Mouse (Mus musculus): ENCODE measurements at regions not wholly inside any gene's neighbourhood (a gene's known extent, or its start where the extent isn't known, plus 50 kb on each side); places are given as distances from the start of the nearest gene placed in this dataset.

- no peak overlapping the region for H3K4me2 ChIP-seq (ENCODE audit: low read length)
- H3K9ac ChIP-seq (ENCODE audit: low read length): no peak overlapping the region
- H3K27me3 ChIP-seq (replicated peaks; ENCODE audit: control insufficient read depth, insufficient read depth, low read length): no peaks in the 10 kb centered on the region
- no peak overlapping the region for H3K4me3 ChIP-seq (ENCODE audit: low read depth, low read length)
- no peak for ATAC-seq
- no peak overlapping the region for H3K27ac ChIP-seq (ENCODE audit: low read depth, low read length)
- no peak for DNase-seq (ENCODE audit: low spot score)
- H3K9me3 ChIP-seq (replicated peaks; ENCODE audit: control insufficient read depth, low read length): no peaks in the 10 kb centered on the region
- no peaks in the 10 kb centered on the region for H3K36me3 ChIP-seq (ENCODE audit: control insufficient read depth, insufficient read depth, low read length)
- 90% methylated on average over 6 of the region's 6 CpGs for WGBS
- H3K4me1 ChIP-seq (ENCODE audit: control insufficient read depth, insufficient read depth, low read length): no peaks in the 10 kb centered on the region
These were observed 161.1 kb downstream of the Xpnpep1 start for GRCm38 (mm10) chr19:52878812-52879502.

- whole genome bisulfite sequencing: 97% methylated on average over 1 of the region's 1 CpGs
- H3K36me3 ChIP-seq (ENCODE audit: control insufficient read depth, insufficient read depth, low read length): no peaks in the 10 kb centered on the region
- H3K27ac ChIP-seq (ENCODE audit: low read depth, low read length): no peak overlapping the region
- H3K9me3 ChIP-seq (replicated peaks; ENCODE audit: control insufficient read depth, low read length): no peaks in the 10 kb centered on the region
- DNase-seq (ENCODE audit: low spot score) (no peak), ATAC-seq (no peak)
- H3K4me3 ChIP-seq (ENCODE audit: low read depth, low read length): no peak overlapping the region
- H3K27me3 ChIP-seq (replicated peaks; ENCODE audit: control insufficient read depth, insufficient read depth, low read length): no peaks in the 10 kb centered on the region
- no peaks in the 10 kb centered on the region for H3K4me1 ChIP-seq (ENCODE audit: control insufficient read depth, insufficient read depth, low read length)
- no peak overlapping the region for H3K9ac ChIP-seq (ENCODE audit: low read length)
- no peak overlapping the region for H3K4me2 ChIP-seq (ENCODE audit: low read length)
These were observed 173.4 kb downstream of the Xpnpep1 start for GRCm38 (mm10) chr19:52866635-52867034.

GRCm38 (mm10) chr19:52861576-52861975, 178.4 kb downstream of the Xpnpep1 start:
- no peak for ATAC-seq

GRCm38 (mm10) chr19:52854068-52854682, 185.8 kb downstream of the Xpnpep1 start:
- Histone ChIP-seq H3K4me1 (ENCODE audit: control insufficient read depth, insufficient read depth, low read length) (no peaks in the 10 kb centered on the region), H3K4me2 (ENCODE audit: low read length) (no peak overlapping the region), H3K9me3 (replicated peaks; ENCODE audit: control insufficient read depth, low read length) (no peaks in the 10 kb centered on the region), H3K4me3 (ENCODE audit: low read depth, low read length) (no peak overlapping the region), H3K27ac (ENCODE audit: low read depth, low read length) (no peak overlapping the region), H3K27me3 (replicated peaks; ENCODE audit: control insufficient read depth, insufficient read depth, low read length) (no peaks in the 10 kb centered on the region), H3K36me3 (ENCODE audit: control insufficient read depth, insufficient read depth, low read length) (no peaks in the 10 kb centered on the region), H3K9ac (ENCODE audit: low read length) (no peak overlapping the region)
- ATAC-seq: no peak
- no peak for DNase-seq (ENCODE audit: low spot score)
- WGBS: 89% methylated on average over 7 of the region's 7 CpGs

More at GRCm38 (mm10) chr19:52861576-52861975, 178.4 kb downstream of the Xpnpep1 start:
- no peak overlapping the region for H3K4me2 ChIP-seq (ENCODE audit: low read length)
- H3K4me3 ChIP-seq (ENCODE audit: low read depth, low read length): no peak overlapping the region
- no peaks in the 10 kb centered on the region for H3K27me3 ChIP-seq (replicated peaks; ENCODE audit: control insufficient read depth, insufficient read depth, low read length)
- H3K4me1 ChIP-seq (ENCODE audit: control insufficient read depth, insufficient read depth, low read length): no peaks in the 10 kb centered on the region
- H3K9me3 ChIP-seq (replicated peaks; ENCODE audit: control insufficient read depth, low read length): no peaks in the 10 kb centered on the region
- DNase-seq (ENCODE audit: low spot score): peak; percentile 10
- H3K36me3 ChIP-seq (ENCODE audit: control insufficient read depth, insufficient read depth, low read length): no peaks in the 10 kb centered on the region
- no peak overlapping the region for H3K27ac ChIP-seq (ENCODE audit: low read depth, low read length)
- no peak overlapping the region for H3K9ac ChIP-seq (ENCODE audit: low read length)
- 64% methylated on average over 9 of the region's 9 CpGs for WGBS

- H3K27me3 ChIP-seq (replicated peaks; ENCODE audit: control insufficient read depth, insufficient read depth, low read length): no peaks in the 10 kb centered on the region
- no peak overlapping the region for H3K27ac ChIP-seq (ENCODE audit: low read depth, low read length)
- no peaks in the 10 kb centered on the region for H3K9me3 ChIP-seq (replicated peaks; ENCODE audit: control insufficient read depth, low read length)
- H3K4me2 ChIP-seq (ENCODE audit: low read length): no peak overlapping the region
- H3K4me1 ChIP-seq (ENCODE audit: control insufficient read depth, insufficient read depth, low read length): no peaks in the 10 kb centered on the region
- WGBS: 93% methylated on average over 7 of the region's 7 CpGs
- H3K9ac ChIP-seq (ENCODE audit: low read length): no peak overlapping the region
- H3K4me3 ChIP-seq (ENCODE audit: low read depth, low read length): no peak overlapping the region
- no peak for ATAC-seq
- no peak for DNase-seq (ENCODE audit: low spot score)
- no peaks in the 10 kb centered on the region for H3K36me3 ChIP-seq (ENCODE audit: control insufficient read depth, insufficient read depth, low read length)
These were observed 223.8 kb downstream of the Xpnpep1 start for GRCm38 (mm10) chr19:52816202-52816601.

- Histone ChIP-seq H3K27me3 (replicated peaks; ENCODE audit: control insufficient read depth, insufficient read depth, low read length) (no peaks in the 10 kb centered on the region), H3K9ac (ENCODE audit: low read length) (no peak overlapping the region), H3K4me2 (ENCODE audit: low read length) (no peak overlapping the region), H3K9me3 (replicated peaks; ENCODE audit: control insufficient read depth, low read length) (no peaks in the 10 kb centered on the region), H3K4me3 (ENCODE audit: low read depth, low read length) (no peak overlapping the region), H3K27ac (ENCODE audit: low read depth, low read length) (no peak overlapping the region), H3K4me1 (ENCODE audit: control insufficient read depth, insufficient read depth, low read length) (no peaks in the 10 kb centered on the region), H3K36me3 (ENCODE audit: control insufficient read depth, insufficient read depth, low read length) (no peaks in the 10 kb centered on the region)
- 83% methylated on average over 6 of the region's 6 CpGs for WGBS
- DNase-seq (ENCODE audit: low spot score) (no peak), ATAC-seq (no peak)
These were observed 228.0 kb downstream of the Xpnpep1 start for GRCm38 (mm10) chr19:52812046-52812445.

GRCm38 (mm10) chr19:52788802-52789201, 251.2 kb downstream of the Xpnpep1 start:
- Histone ChIP-seq H3K9me3 (replicated peaks; ENCODE audit: control insufficient read depth, low read length) (no peaks in the 10 kb centered on the region), H3K27ac (ENCODE audit: low read depth, low read length) (no peak overlapping the region), H3K4me1 (ENCODE audit: control insufficient read depth, insufficient read depth, low read length) (no peaks in the 10 kb centered on the region), H3K36me3 (ENCODE audit: control insufficient read depth, insufficient read depth, low read length) (no peaks in the 10 kb centered on the region), H3K4me3 (ENCODE audit: low read depth, low read length) (no peak overlapping the region), H3K4me2 (ENCODE audit: low read length) (no peak overlapping the region), H3K27me3 (replicated peaks; ENCODE audit: control insufficient read depth, insufficient read depth, low read length) (no peaks in the 10 kb centered on the region), H3K9ac (ENCODE audit: low read length) (no peak overlapping the region)
- 83% methylated on average over 3 of the region's 3 CpGs for WGBS
- ATAC-seq (no peak), DNase-seq (ENCODE audit: low spot score) (no peak)

GRCm38 (mm10) chr19:52768761-52769388, 271.1 kb downstream of the Xpnpep1 start:
- H3K4me3 ChIP-seq (ENCODE audit: low read depth, low read length): no peak overlapping the region
- DNase-seq (ENCODE audit: low spot score) (peak; percentile 84), ATAC-seq (peak; percentile 75)
- H3K27me3 ChIP-seq (replicated peaks; ENCODE audit: control insufficient read depth, insufficient read depth, low read length): no peaks in the 10 kb centered on the region
- 67% methylated on average over 4 of the region's 4 CpGs for WGBS
- H3K9ac ChIP-seq (ENCODE audit: low read length): no peak overlapping the region
- H3K36me3 ChIP-seq (ENCODE audit: control insufficient read depth, insufficient read depth, low read length): no peaks in the 10 kb centered on the region
- H3K27ac ChIP-seq (ENCODE audit: low read depth, low read length): no peak overlapping the region
- no peaks in the 10 kb centered on the region for H3K4me1 ChIP-seq (ENCODE audit: control insufficient read depth, insufficient read depth, low read length)
- no peaks in the 10 kb centered on the region for H3K9me3 ChIP-seq (replicated peaks; ENCODE audit: control insufficient read depth, low read length)
- no peak overlapping the region for H3K4me2 ChIP-seq (ENCODE audit: low read length)

GRCm38 (mm10) chr19:52768117-52768516, 271.9 kb downstream of the Xpnpep1 start:
- DNase-seq (ENCODE audit: low spot score) (no peak), ATAC-seq (no peak)
- H3K27me3 ChIP-seq (replicated peaks; ENCODE audit: control insufficient read depth, insufficient read depth, low read length): no peaks in the 10 kb centered on the region
- 92% methylated on average over 5 of the region's 5 CpGs for WGBS
- no peak overlapping the region for H3K27ac ChIP-seq (ENCODE audit: low read depth, low read length)
- H3K4me2 ChIP-seq (ENCODE audit: low read length): no peak overlapping the region
- no peaks in the 10 kb centered on the region for H3K36me3 ChIP-seq (ENCODE audit: control insufficient read depth, insufficient read depth, low read length)
- H3K9ac ChIP-seq (ENCODE audit: low read length): no peak overlapping the region
- H3K4me1 ChIP-seq (ENCODE audit: control insufficient read depth, insufficient read depth, low read length): no peaks in the 10 kb centered on the region
- H3K9me3 ChIP-seq (replicated peaks; ENCODE audit: control insufficient read depth, low read length): no peaks in the 10 kb centered on the region
- H3K4me3 ChIP-seq (ENCODE audit: low read depth, low read length): no peak overlapping the region
